Mouse (Mus musculus) ES-CJ7 (cell line): ENCODE measurements around the gene Rap2a.

Source experiments
- DNase-seq: peaks from one replicate; pipeline ENCODE4 v3.0.0; 2011; ENCODE audit warnings: low read depth, low spot score

Gene Rap2a

GRCm38 (mm10) chr14:120477982-120478568 is at the start of gene Rap2a:
TSS of gene Rap2a (plus strand) at chr14:120478444.
- DNase-seq: peak; percentile 92

GRCm38 (mm10) chr14:120428497-120428896 is 49.7 kb upstream of the Rap2a start:
- no peak for DNase-seq

GRCm38 (mm10) chr14:120432773-120433172 is 45.5 kb upstream of the Rap2a start:
- DNase-seq: peak; percentile 23

- no peak for DNase-seq
Observed at GRCm38 (mm10) chr14:120433931-120434398, 44.3 kb upstream of the Rap2a start.

- DNase-seq: no peak
Observed at GRCm38 (mm10) chr14:120434831-120435230, 43.4 kb upstream of the Rap2a start.

GRCm38 (mm10) chr14:120440716-120441115 is 37.5 kb upstream of the Rap2a start:
- no peak for DNase-seq

GRCm38 (mm10) chr14:120441256-120441655 is 37.0 kb upstream of the Rap2a start:
- no peak for DNase-seq

- DNase-seq: no peak
Observed at GRCm38 (mm10) chr14:120441836-120442235, 36.4 kb upstream of the Rap2a start.

GRCm38 (mm10) chr14:120454221-120454620 is 24.0 kb upstream of the Rap2a start:
- DNase-seq: no peak

- DNase-seq: no peak
Observed at GRCm38 (mm10) chr14:120463938-120464727, 14.1 kb upstream of the Rap2a start.

GRCm38 (mm10) chr14:120466816-120467215 is 11.4 kb upstream of the Rap2a start:
- DNase-seq: no peak

GRCm38 (mm10) chr14:120469126-120469790 is 9.0 kb upstream of the Rap2a start:
- no peak for DNase-seq

- DNase-seq: no peak
Observed at GRCm38 (mm10) chr14:120476186-120476697, 2.0 kb upstream of the Rap2a start.

GRCm38 (mm10) chr14:120477288-120477981 is 809 bp upstream of the Rap2a start:
- peak; percentile 100 for DNase-seq

GRCm38 (mm10) chr14:120478641-120479341 is 547 bp downstream of the Rap2a start:
- peak; percentile 26 for DNase-seq

- DNase-seq: no peak
Observed at GRCm38 (mm10) chr14:120480341-120480900, 2.2 kb downstream of the Rap2a start.

- DNase-seq: no peak
Observed at GRCm38 (mm10) chr14:120480927-120481326, 2.7 kb downstream of the Rap2a start.

- peak; percentile 62 for DNase-seq
Observed at GRCm38 (mm10) chr14:120484561-120484960, 6.3 kb downstream of the Rap2a start.

GRCm38 (mm10) chr14:120496284-120496683 is 18.0 kb downstream of the Rap2a start:
- no peak for DNase-seq

- DNase-seq: no peak
Observed at GRCm38 (mm10) chr14:120496827-120497226, 18.6 kb downstream of the Rap2a start.

- no peak for DNase-seq
Observed at GRCm38 (mm10) chr14:120499096-120499495, 20.9 kb downstream of the Rap2a start.
